9 mouse cellular contexts compared by ENCODE assay signal in genomic region chr19:37563763-37564162, GRCm38 (mm10). TPM values are rescaled to one million over a fixed set of nuclear protein-coding genes. Genes with fewer than 3 reads are reported as not detected.
DNase-seq lines count a peak whose midpoint lies in the region; ATAC-seq lines count a peak whose summit lies in the region.
"Had no signal": no experiment of that assay in that cellular context is flagged by ENCODE, and none has a peak within 500 bp of the region (broad histone marks: within the 10 kb centered on the region; RNA-seq: fewer than 3 reads in every experiment).

No protein-coding gene starts in this region.

- DNase-seq in gastrocnemius, adult 18-20 months (ENCODE audit: low spot score) = peak; percentile 57
- DNase-seq in gastrocnemius, postnatal 25 days = no peak
- DNase-seq in midbrain, embryonic 11.5 days (ENCODE audit: low spot score, missing footprints) = peak; percentile 87
- peak; percentile 68 for DNase-seq in ZHBTc4 (ENCODE audit: low read depth, low spot score)
- peak; percentile 47 to 72 for DNase-seq in heart, postnatal 10 days
- peak; percentile 83 for DNase-seq in retina, embryonic 14.5 days (ENCODE audit: low spot score)
- no peak for DNase-seq in forebrain, embryonic 11.5 days (ENCODE audit: low spot score)

- H3K4me2 ChIP-seq in midbrain, embryonic 11.5 days = no peak overlapping the region
- no peak overlapping the region for H3K4me2 ChIP-seq in midbrain, embryonic 15.5 days
- H3K4me2 ChIP-seq in forebrain, embryonic 11.5 days (ENCODE audit: low read depth, low read length, severe bottlenecking) = no peak overlapping the region

- no peaks in the 10 kb centered on the region for H3K36me3 ChIP-seq in midbrain, embryonic 11.5 days (ENCODE audit: control insufficient read depth, insufficient read depth, low read length)
- H3K36me3 ChIP-seq in midbrain, embryonic 15.5 days (replicated peaks) = no peaks in the 10 kb centered on the region
- no peaks in the 10 kb centered on the region for H3K36me3 ChIP-seq in forebrain, embryonic 11.5 days (ENCODE audit: control insufficient read depth, insufficient read depth, low read length)

- no peaks in the 10 kb centered on the region for H3K9me3 ChIP-seq in midbrain, embryonic 11.5 days (ENCODE audit: control insufficient read depth, low read length)
- no peaks in the 10 kb centered on the region for H3K9me3 ChIP-seq in midbrain, embryonic 15.5 days
- H3K9me3 ChIP-seq in forebrain, embryonic 11.5 days (ENCODE audit: control insufficient read depth, low read length) = no peaks in the 10 kb centered on the region

- no peaks in the 10 kb centered on the region for H3K27me3 ChIP-seq in midbrain, embryonic 11.5 days (ENCODE audit: control insufficient read depth, insufficient read depth, low read length)
- H3K27me3 ChIP-seq in midbrain, embryonic 15.5 days (replicated peaks) = no peaks in the 10 kb centered on the region
- no peaks in the 10 kb centered on the region; the same call in 1 of the 2 replicates for H3K27me3 ChIP-seq in forebrain, embryonic 11.5 days (ENCODE audit: control insufficient read depth, insufficient read depth, low read length)

- H3K27ac ChIP-seq in midbrain, embryonic 11.5 days (ENCODE audit: low read depth, low read length) = no peak overlapping the region
- no peak overlapping the region for H3K27ac ChIP-seq in midbrain, embryonic 15.5 days
- H3K27ac ChIP-seq in forebrain, embryonic 11.5 days (ENCODE audit: low read depth, low read length) = no peak overlapping the region

- WGBS in midbrain, embryonic 11.5 days = 37% methylated on average over 4 of the region's 4 CpGs
- 33% methylated on average over 4 of the region's 4 CpGs for WGBS in midbrain, embryonic 15.5 days
- WGBS in forebrain, embryonic 11.5 days = 36% methylated on average over 4 of the region's 4 CpGs

- no peak overlapping the region for H3K9ac ChIP-seq in midbrain, embryonic 11.5 days (ENCODE audit: low read length)
- H3K9ac ChIP-seq in midbrain, embryonic 15.5 days = no peak overlapping the region
- no peak overlapping the region for H3K9ac ChIP-seq in forebrain, embryonic 11.5 days (ENCODE audit: low read length)

- no peak for ATAC-seq in midbrain, embryonic 11.5 days (ENCODE audit: low FRiP score)
- no peak for ATAC-seq in midbrain, embryonic 15.5 days (replicated peaks)
- ATAC-seq in forebrain, embryonic 11.5 days (replicated peaks; ENCODE audit: low FRiP score) = no peak

- H3K4me3 ChIP-seq in midbrain, embryonic 11.5 days (ENCODE audit: low read depth, low read length) = no peak overlapping the region
- H3K4me3 ChIP-seq in midbrain, embryonic 15.5 days = no peak overlapping the region
- H3K4me3 ChIP-seq in forebrain, embryonic 11.5 days (ENCODE audit: low read depth, low read length) = no peak overlapping the region
- H3K4me3 ChIP-seq: myocyte had no signal

- intact Hi-C loops in heart, postnatal 10 days (cut with DNase I) = loop anchor here (1.0 to 10.0 kb wide), 4 partner anchors 19 to 321 kb away; partner anchors contain the start of gene Hhex

- H3K4me1 ChIP-seq in midbrain, embryonic 11.5 days (ENCODE audit: control insufficient read depth, insufficient read depth, low read length) = peaks cover 4% of the 10 kb centered on the region; the same call in 1 of the 2 replicates
- peaks cover 9% of the 10 kb centered on the region; the same call in 1 of the 2 replicates for H3K4me1 ChIP-seq in midbrain, embryonic 15.5 days
- H3K4me1 ChIP-seq in forebrain, embryonic 11.5 days (replicated peaks; ENCODE audit: control insufficient read depth, insufficient read depth, low read length) = no peaks in the 10 kb centered on the region; the same call in 1 of the 2 replicates

RNA-seq across cellular contexts. Expression of gene Exoc6, which starts 13.5 kb away (rescaled TPM):
- 10 to 100 TPM; 55.6 to 59.9 TPM for total RNA-seq in gastrocnemius, adult 18-20 months (2021)
- total RNA-seq in gastrocnemius, postnatal 25 days (2021) = 10 to 100 TPM; 33.3 to 43.8 TPM
- 8.6 and 9.6 TPM in 2 replicates for polyA plus RNA-seq in midbrain, embryonic 11.5 days (2014; fragmentation: Nextera tagmentation; extraction: Ambion mirVana)
- polyA plus RNA-seq in midbrain, embryonic 15.5 days (2015; fragmentation: Nextera tagmentation; extraction: Ambion mirVana) = 19.6 and 22.1 TPM in 2 replicates
- total RNA-seq in heart, postnatal 10 days (2021) = 10 to 100 TPM; 28.0 to 29.4 TPM
- polyA plus RNA-seq in forebrain, embryonic 11.5 days (2014; fragmentation: Nextera tagmentation; extraction: Ambion mirVana) = 9.1 and 10.2 TPM in 2 replicates

Comparison
In these comparisons a context has a peak if more than half of its experiments do, and no peak if none do; other contexts are left out.
1. DNase-seq: peak in gastrocnemius, adult 18-20 months (single experiment), midbrain, embryonic 11.5 days (single experiment), ZHBTc4 (single experiment), heart, postnatal 10 days (2 of 2) and retina, embryonic 14.5 days (single experiment); none in gastrocnemius, postnatal 25 days (single experiment) and forebrain, embryonic 11.5 days (single experiment).